In the genomic region with DNA sequence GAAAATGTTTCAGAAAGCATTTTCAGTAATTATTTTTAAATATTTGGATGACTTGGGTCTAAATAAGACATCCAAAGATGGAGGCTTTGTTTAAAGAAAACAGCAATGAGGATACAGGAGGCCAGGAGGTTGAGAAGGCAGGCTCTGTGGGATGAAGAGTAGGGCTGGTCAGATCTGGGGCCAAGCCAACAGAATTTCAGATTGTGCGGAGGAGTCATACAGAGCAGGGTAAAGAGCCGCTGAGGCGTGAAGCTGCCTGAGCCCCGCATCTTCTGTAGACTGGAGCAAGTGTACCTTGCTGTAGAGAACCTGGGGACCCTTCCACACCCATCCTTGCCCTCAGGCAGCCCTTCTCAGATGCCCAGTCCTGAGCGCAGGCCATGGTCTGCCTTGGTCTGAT, we compare ENCODE assay signal across 15 mouse cellular contexts.
DNase-seq lines count a peak whose midpoint lies in the region; ATAC-seq lines count a peak whose summit lies in the region.
"Had no signal": no experiment of that assay in that cellular context is flagged by ENCODE, and none has a peak within 500 bp of the region (broad histone marks: within the 10 kb centered on the region; RNA-seq: fewer than 3 reads in every experiment).

No protein-coding gene starts in this region.

- H3K9me3 ChIP-seq in forebrain, embryonic 12.5 days = no peaks in the 10 kb centered on the region
- H3K9me3 ChIP-seq in forebrain, embryonic 15.5 days = no peaks in the 10 kb centered on the region
- H3K9me3 ChIP-seq in hindbrain, embryonic 13.5 days = no peaks in the 10 kb centered on the region
- no peaks in the 10 kb centered on the region for H3K9me3 ChIP-seq in midbrain, embryonic 16.5 days (replicated peaks; ENCODE audit: control insufficient read depth, low read length, poor library complexity, severe bottlenecking)
- H3K9me3 ChIP-seq: G1E; heart, embryonic 15.5 days; limb, embryonic 15.5 days; lung, embryonic 15.5 days had no signal

- H3K4me3 ChIP-seq in forebrain, embryonic 12.5 days (replicated peaks) = no peak overlapping the region
- no peak overlapping the region for H3K4me3 ChIP-seq in forebrain, embryonic 15.5 days
- no peak overlapping the region for H3K4me3 ChIP-seq in hindbrain, embryonic 13.5 days
- no peak overlapping the region for H3K4me3 ChIP-seq in midbrain, embryonic 16.5 days (ENCODE audit: low read depth, low read length)
- H3K4me3 ChIP-seq: heart, embryonic 15.5 days; limb, embryonic 15.5 days; lung, embryonic 15.5 days had no signal

- H3K36me3 ChIP-seq in forebrain, embryonic 12.5 days (replicated peaks) = peaks cover 10% of the 10 kb centered on the region; the same call in 1 of the 2 replicates
- no peaks in the 10 kb centered on the region for H3K36me3 ChIP-seq in forebrain, embryonic 15.5 days
- H3K36me3 ChIP-seq in hindbrain, embryonic 13.5 days = no peaks in the 10 kb centered on the region
- 0 out of 2 replicates have a peak, but pooled peaks cover 2% of the 10 kb centered on the region for H3K36me3 ChIP-seq in midbrain, embryonic 16.5 days (ENCODE audit: control insufficient read depth, insufficient read depth, low read length)
- H3K36me3 ChIP-seq: heart, embryonic 15.5 days had no signal

- no peak overlapping the region for H3K27ac ChIP-seq in forebrain, embryonic 12.5 days
- no peak overlapping the region for H3K27ac ChIP-seq in forebrain, embryonic 15.5 days (replicated peaks)
- H3K27ac ChIP-seq in hindbrain, embryonic 13.5 days = peak overlapping the region; percentile 95
- peak overlapping the region; percentile 91; the same call in 1 of the 2 replicates for H3K27ac ChIP-seq in midbrain, embryonic 16.5 days (ENCODE audit: low read length)
- H3K27ac ChIP-seq: heart, embryonic 15.5 days; limb, embryonic 15.5 days; lung, embryonic 15.5 days had no signal

- H3K4me2 ChIP-seq in forebrain, embryonic 12.5 days = no peak overlapping the region
- no peak overlapping the region for H3K4me2 ChIP-seq in forebrain, embryonic 15.5 days (replicated peaks)
- no peak overlapping the region for H3K4me2 ChIP-seq in hindbrain, embryonic 13.5 days
- H3K4me2 ChIP-seq in midbrain, embryonic 16.5 days (ENCODE audit: low read length) = no peak overlapping the region
- H3K4me2 ChIP-seq: heart, embryonic 15.5 days; limb, embryonic 15.5 days; lung, embryonic 15.5 days had no signal

- H3K4me1 ChIP-seq in forebrain, embryonic 12.5 days = peaks cover 62% of the 10 kb centered on the region
- H3K4me1 ChIP-seq in forebrain, embryonic 15.5 days = peaks cover 51% of the 10 kb centered on the region
- H3K4me1 ChIP-seq in hindbrain, embryonic 13.5 days (replicated peaks) = peaks cover 64% of the 10 kb centered on the region
- H3K4me1 ChIP-seq in midbrain, embryonic 16.5 days (ENCODE audit: control insufficient read depth, insufficient read depth, low read length) = peaks cover 58% of the 10 kb centered on the region
- H3K4me1 ChIP-seq: lung, embryonic 15.5 days had no signal

- 0 out of 2 replicates have a peak, but pooled peaks cover 3% of the 10 kb centered on the region for H3K27me3 ChIP-seq in forebrain, embryonic 12.5 days
- no peaks in the 10 kb centered on the region for H3K27me3 ChIP-seq in forebrain, embryonic 15.5 days
- peaks cover 18% of the 10 kb centered on the region for H3K27me3 ChIP-seq in hindbrain, embryonic 13.5 days
- H3K27me3 ChIP-seq in midbrain, embryonic 16.5 days (ENCODE audit: control insufficient read depth, insufficient read depth, low read depth, low read length) = no peaks in the 10 kb centered on the region
- H3K27me3 ChIP-seq: limb, embryonic 15.5 days; lung, embryonic 15.5 days had no signal

- 0 out of 2 replicates have a peak overlapping the region, but pooled peaks have one; percentile 18 for H3K9ac ChIP-seq in forebrain, embryonic 12.5 days
- no peak overlapping the region for H3K9ac ChIP-seq in forebrain, embryonic 15.5 days (replicated peaks)
- no peak overlapping the region for H3K9ac ChIP-seq in hindbrain, embryonic 13.5 days
- no peak overlapping the region for H3K9ac ChIP-seq in midbrain, embryonic 16.5 days (ENCODE audit: low read depth, low read length)
- H3K9ac ChIP-seq: heart, embryonic 15.5 days; limb, embryonic 15.5 days; lung, embryonic 15.5 days had no signal

- peak; percentile 23 for DNase-seq in cerebellum, adult 8-10 months
- DNase-seq in gastrocnemius, adult 8-10 months (ENCODE audit: low spot score in 2 of 2) = no peak
- DNase-seq in thymus, postnatal 4 days = no peak
- no peak for DNase-seq in adipocyte (ENCODE audit: low spot score)
- DNase-seq: B cell, adult 2 months; gastrocnemius, postnatal 36 days had no signal

- WGBS in forebrain, embryonic 12.5 days = 76% methylated on average over 5 of the region's 5 CpGs
- WGBS in forebrain, embryonic 15.5 days = 60% methylated on average over 5 of the region's 5 CpGs
- 76% methylated on average over 5 of the region's 5 CpGs for WGBS in hindbrain, embryonic 13.5 days
- 77% methylated on average over 5 of the region's 5 CpGs for WGBS in midbrain, embryonic 16.5 days

- no peak for ATAC-seq in forebrain, embryonic 12.5 days (ENCODE audit: low FRiP score)
- no peak for ATAC-seq in forebrain, embryonic 15.5 days (replicated peaks)
- ATAC-seq in hindbrain, embryonic 13.5 days (ENCODE audit: low FRiP score) = no peak
- ATAC-seq in midbrain, embryonic 16.5 days = no peak
- ATAC-seq: inflammation-experienced regulatory T-cells, adult 6 months had no signal

Comparison
In these comparisons a context has a peak if more than half of its experiments do, and no peak if none do; other contexts are left out.
1. H3K27ac ChIP-seq: peak in hindbrain, embryonic 13.5 days (single experiment) and midbrain, embryonic 16.5 days (single experiment); none in forebrain, embryonic 12.5 days (single experiment) and forebrain, embryonic 15.5 days (single experiment).